Mouse (Mus musculus) embryonic facial prominence, embryonic 10.5 days (tissue): Measurements from ENCODE around the gene Mrps30. TPM values are rescaled to one million over a fixed set of nuclear protein-coding genes. Genes with fewer than 3 reads are reported as not detected.

Experiments
- DNase-seq: peaks from one replicate; pipeline ENCODE4 v3.0.0-alpha.2; 2017; ENCODE audit warnings: low spot score
- H3K27ac ChIP-seq: fragments of 300-500 bp; sonication (generic); replicated peaks from 2 replicates; pipeline ENCODE4 v1.5.1; 2016; ENCODE audit warnings: mild to moderate bottlenecking
- H3K27me3 ChIP-seq: fragments of 300-500 bp; sonication (generic); replicated peaks from 2 replicates; pipeline ENCODE4 v1.6.1; 2016; ENCODE audit warnings: low read depth, mild to moderate bottlenecking; ENCODE audit not compliant: poor library complexity, severe bottlenecking
- H3K36me3 ChIP-seq: fragments of 300-500 bp; sonication (generic); replicated peaks from 2 replicates; pipeline ENCODE4 v1.6.1; 2016; ENCODE audit warnings: mild to moderate bottlenecking, moderate library complexity
- H3K4me1 ChIP-seq: fragments of 300-500 bp; sonication (generic); 2 replicates; pipeline ENCODE4 v1.6.1; 2016
- H3K4me3 ChIP-seq: fragments of 300-500 bp; sonication (generic); 2 replicates; pipeline ENCODE4 v1.5.1; 2016; ENCODE audit warnings: mild to moderate bottlenecking, moderate library complexity
- H3K9me3 ChIP-seq: fragments of 300-500 bp; sonication (generic); 2 replicates; pipeline ENCODE4 v1.6.1; 2016; ENCODE audit warnings: mild to moderate bottlenecking
- WGBS: fragments of 180-500 bp; shearing (Covaris S2); methylation state at CpG from one replicate; pipeline ENCODE4 v1.1.7; 2016; 5-methylcytosine and 5-hydroxymethylcytosine counted together
- polyA plus RNA-seq: library from polyadenylated mRNA; unstranded; fragments of >200 nt; fragmentation: Nextera tagmentation; extraction: Ambion mirVana; gene quantifications from 2 replicates; pipeline ENCODE4 v1.2.1, GENCODE M21; 2016

The Mrps30 gene
- polyA plus RNA-seq, 1 experiment from 2014 or later: 43.7 TPM

- peaks cover 8% of the 10 kb centered on the region; the same call in 1 of the 2 replicates for H3K4me1 ChIP-seq
- no peaks in the 10 kb centered on the region for H3K9me3 ChIP-seq
- H3K27ac ChIP-seq: no peak overlapping the region
- WGBS: 88% methylated on average over 6 of the region's 6 CpGs
- no peaks in the 10 kb centered on the region for H3K27me3 ChIP-seq
- DNase-seq: no peak
- no peaks in the 10 kb centered on the region for H3K36me3 ChIP-seq
- H3K4me3 ChIP-seq: no peak overlapping the region
These were observed 23.7 kb downstream of the Mrps30 start for GRCm38 (mm10) chr13:118363342-118363741.

GRCm38 (mm10) chr13:118350870-118351269, 36.2 kb downstream of the Mrps30 start:
- no peaks in the 10 kb centered on the region for H3K4me1 ChIP-seq
- no peak for DNase-seq
- no peaks in the 10 kb centered on the region for H3K36me3 ChIP-seq
- 90% methylated on average over 10 of the region's 10 CpGs for WGBS
- no peak overlapping the region for H3K4me3 ChIP-seq
- H3K27ac ChIP-seq: no peak overlapping the region
- no peaks in the 10 kb centered on the region for H3K9me3 ChIP-seq
- no peaks in the 10 kb centered on the region for H3K27me3 ChIP-seq

- Histone ChIP-seq H3K4me1 (no peaks in the 10 kb centered on the region), H3K36me3 (no peaks in the 10 kb centered on the region), H3K27ac (no peak overlapping the region), H3K9me3 (no peaks in the 10 kb centered on the region), H3K4me3 (no peak overlapping the region), H3K27me3 (no peaks in the 10 kb centered on the region)
- WGBS: 29% methylated on average over 10 of the region's 10 CpGs
- no peak for DNase-seq
These were observed 36.8 kb downstream of the Mrps30 start for GRCm38 (mm10) chr13:118350257-118350656.

Other genes starting within 250 kb of the Mrps30 start
- gene B430218F22Rik, start 622 bp downstream of the Mrps30 start, polyA plus RNA-seq: 1.1 and 1.5 TPM in 2 replicates